Mouse (Mus musculus) lung, adult 2 months (tissue): ENCODE measurements at regions not wholly inside any gene's neighbourhood (a gene's known extent, or its start where the extent isn't known, plus 50 kb on each side); places are given as distances from the start of the nearest gene placed in this dataset.

Experiments
- CTCF ChIP-seq: fragments of 200-500 bp; IDR thresholded peaks from 2 replicates; pipeline ENCODE4 v1.5.1; 2011; ENCODE audit warnings: mild to moderate bottlenecking, low read length, control low read depth; ENCODE audit not compliant: insufficient read depth
- POLR2A ChIP-seq: fragments of 200-500 bp; IDR thresholded peaks from 2 replicates; pipeline ENCODE4 v1.6.1; 2011; ENCODE audit warnings: low read depth, mild to moderate bottlenecking, control low read depth, low read length, borderline replicate concordance; ENCODE audit errors: extremely low read depth

- no peak for TF ChIP-seq CTCF
- no peak for TF ChIP-seq POLR2A
Observed at GRCm38 (mm10) chr10:98727130-98727529, 187.1 kb upstream of the Atp2b1 start.
